Mouse (Mus musculus) gastrocnemius, postnatal 4 days (tissue): Measurements from ENCODE around the gene Hs3st3a1. TPM values are rescaled to one million over a fixed set of nuclear protein-coding genes. Genes with fewer than 3 reads are reported as not detected.

Experiments
- DNase-seq, 2 experiments: peaks; one replicate each; pipeline ENCODE4 v3.0.0; 2021 to 2022; ENCODE audit warnings: low spot score in 2 of 2, mixed read lengths in 2 of 2
- long read RNA-seq, 2 experiments: library from polyadenylated mRNA; stranded (forward); transcript quantifications; one replicate each; pipeline ENCODE4 v2.0.0; 2021
- total RNA-seq, 2 experiments: library from RNA; stranded (reverse); gene quantifications; 2 replicates each; pipeline ENCODE4 v1.2.3; 2021

The Hs3st3a1 gene
- total RNA-seq, result under 1 TPM; 0.44 to 0.67 TPM
- long read RNA-seq, experiment 1, result 0 reads
- long read RNA-seq, experiment 2, result 0 reads

DNA sequence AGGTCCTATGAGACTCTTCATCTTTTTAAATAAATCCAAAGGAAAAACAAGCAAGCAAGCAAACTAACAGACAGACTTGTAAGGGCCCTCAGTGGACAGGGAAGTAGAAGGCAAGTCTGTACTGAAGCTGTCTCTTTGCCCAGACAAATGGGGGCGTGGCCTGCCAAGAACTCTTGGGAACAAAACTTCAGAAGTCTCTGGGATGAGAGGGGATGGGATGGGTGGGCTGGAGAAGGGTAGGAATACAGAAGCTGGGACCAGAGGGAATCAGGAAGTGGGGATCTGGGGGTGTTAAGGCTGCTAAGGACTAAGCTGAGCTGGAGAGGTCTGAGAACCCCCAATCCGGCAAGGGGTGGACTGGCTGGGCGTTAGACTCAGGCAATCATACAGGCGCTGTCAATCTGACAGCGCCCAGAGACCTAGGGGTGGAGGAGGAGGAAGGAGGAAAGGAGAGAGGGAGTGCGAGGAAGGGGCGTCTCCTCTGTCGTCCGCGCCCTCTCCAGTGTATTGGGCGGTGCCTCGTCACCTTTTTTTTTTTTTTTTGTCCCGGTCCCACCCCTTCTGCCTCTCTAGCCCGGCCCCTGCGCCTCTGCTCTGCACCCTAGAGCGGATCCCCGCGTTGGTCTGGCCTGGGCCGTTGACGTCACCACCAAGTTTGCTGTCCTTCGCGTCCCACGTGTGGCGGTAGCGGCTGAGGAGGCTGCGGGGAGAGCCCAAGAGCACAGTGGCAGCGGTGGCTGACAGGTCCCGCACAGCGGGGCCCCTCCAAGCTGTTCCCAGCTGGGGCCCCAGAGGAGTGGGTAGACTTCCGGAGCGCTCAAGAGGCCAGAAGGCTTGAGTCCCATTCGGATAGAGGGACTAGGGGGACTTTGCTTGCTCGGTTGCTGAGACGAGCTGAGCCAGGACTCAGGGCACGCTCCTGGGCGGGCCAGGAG is at the start of gene Hs3st3a1:
TSS of gene Hs3st3a1 (plus strand) at position 722 of the 935 bp plus-strand sequence.
- DNase-seq, result peak; percentile 30 to 34

DNA sequence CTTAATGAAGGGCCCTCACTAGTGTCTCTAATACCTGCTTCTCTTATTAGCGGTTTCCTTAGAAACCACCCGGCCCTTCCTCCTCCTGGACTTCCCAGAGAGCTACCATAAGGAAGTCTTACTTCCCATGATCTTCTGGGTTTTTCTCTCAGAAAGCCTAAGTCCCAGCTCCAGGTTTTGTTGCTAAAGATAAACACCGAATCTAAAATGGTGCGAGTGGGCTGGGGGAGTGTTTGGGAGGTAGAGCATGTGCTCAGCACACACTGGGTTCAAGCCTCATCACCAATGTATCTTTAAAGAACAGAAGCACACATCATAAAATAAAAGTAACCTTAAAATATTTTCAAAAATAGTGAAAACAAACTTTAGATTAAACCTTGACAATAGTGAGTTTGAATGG is 48.8 kb upstream of the Hs3st3a1 start:
- DNase-seq, result no peak

- DNase-seq, result peak in 1 of 2 experiments; percentile 12
Observed at GRCm38 (mm10) chr11:64396331-64396881, 38.7 kb upstream of the Hs3st3a1 start.

DNA sequence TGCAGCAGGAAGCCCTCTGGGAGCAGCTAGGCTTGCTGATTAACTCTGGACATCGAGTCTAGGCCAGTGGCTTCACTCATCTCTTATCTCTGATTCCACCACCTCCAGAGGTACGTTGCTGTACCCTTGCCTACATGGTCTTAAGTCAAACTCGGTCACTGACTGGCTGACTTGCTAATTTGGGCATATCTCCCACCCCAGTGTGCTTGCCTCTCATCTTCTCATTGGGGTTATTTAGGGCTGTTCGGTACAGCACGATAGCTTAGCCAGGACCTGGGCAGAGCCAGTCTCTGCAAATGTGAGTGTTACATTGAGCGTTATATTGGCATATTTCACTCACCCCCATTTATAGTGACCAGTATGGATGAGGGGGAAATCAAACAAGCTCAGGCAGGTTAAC is 38.2 kb upstream of the Hs3st3a1 start:
- no peak for DNase-seq

- no peak for DNase-seq
Observed at GRCm38 (mm10) chr11:64397612-64398011, 37.5 kb upstream of the Hs3st3a1 start.

GRCm38 (mm10) chr11:64400534-64401093 is 34.5 kb upstream of the Hs3st3a1 start:
- DNase-seq, result no peak

DNA sequence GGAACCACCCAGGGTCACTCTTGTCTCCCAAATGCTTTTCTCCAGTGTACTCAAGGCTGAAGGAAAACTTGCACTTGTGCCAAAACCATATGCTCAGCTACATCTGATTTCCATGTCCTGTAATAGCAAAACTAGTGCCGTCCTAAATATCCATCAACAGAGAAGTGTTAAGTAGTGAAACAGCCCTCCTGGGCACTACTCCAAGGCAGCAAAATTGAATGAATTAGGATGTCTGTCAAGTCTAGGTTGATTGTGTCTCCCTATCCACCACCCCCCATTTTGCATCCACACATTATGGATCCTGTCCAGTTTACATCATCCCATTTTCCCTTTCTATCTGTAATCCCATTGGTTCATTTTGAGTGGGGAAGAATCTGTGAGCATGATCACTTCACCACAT is 16.2 kb upstream of the Hs3st3a1 start:
- no peak for DNase-seq

DNA sequence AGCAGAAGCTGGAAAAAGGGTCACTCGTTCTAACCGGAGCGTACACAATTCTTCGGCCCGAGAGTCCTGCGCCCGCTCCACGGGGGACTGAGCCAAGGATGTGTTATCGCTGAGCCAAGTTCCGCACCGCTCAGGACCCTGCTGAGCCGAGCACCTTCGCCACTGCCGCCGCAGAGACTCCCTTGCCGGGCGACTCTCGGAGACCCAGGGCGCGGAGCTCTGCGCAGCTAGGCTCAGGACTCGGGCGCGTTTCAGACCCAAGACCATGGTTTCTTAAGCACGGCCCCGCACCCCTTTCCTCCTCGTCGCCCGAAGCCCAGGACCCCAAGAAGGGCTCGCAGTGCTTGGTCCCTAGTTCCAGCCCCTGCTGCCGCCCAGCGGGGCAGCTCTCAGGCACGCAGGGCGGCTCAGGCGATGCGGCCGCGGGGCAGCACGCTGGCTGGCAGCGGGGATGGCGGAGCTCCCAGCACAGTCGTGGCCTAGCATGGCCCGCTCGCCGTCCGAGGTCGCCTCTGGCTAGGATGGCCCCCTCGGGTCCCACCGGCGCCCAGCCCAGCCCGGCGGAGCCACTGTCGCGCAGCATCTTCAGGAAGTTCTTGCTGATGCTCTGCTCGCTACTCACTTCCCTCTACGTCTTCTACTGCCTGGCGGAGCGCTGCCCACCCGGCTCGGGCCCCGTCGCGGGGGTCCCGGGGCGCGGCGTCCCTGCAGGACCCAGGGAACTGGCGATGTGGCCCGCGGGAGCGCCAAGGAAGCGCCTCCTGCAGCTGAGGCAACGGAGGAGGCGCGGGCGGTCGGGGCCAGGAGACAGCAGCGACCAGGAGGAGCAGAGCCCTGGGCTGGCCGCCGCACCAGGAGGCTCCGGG is 647 bp downstream of the Hs3st3a1 start:
- peak; percentile 35 to 42 for DNase-seq

DNA sequence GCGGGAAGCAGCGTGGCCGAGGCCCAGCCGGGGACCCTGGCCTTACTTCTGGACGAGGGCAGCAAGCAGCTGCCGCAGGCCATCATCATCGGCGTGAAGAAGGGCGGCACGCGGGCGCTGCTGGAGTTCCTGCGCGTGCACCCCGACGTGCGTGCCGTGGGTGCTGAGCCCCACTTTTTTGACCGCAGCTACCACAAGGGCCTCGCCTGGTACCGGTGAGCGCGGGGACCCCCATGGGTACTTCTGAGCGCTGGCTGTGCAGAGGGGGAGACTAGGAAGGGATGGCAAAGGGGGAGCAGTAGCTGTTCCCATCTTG is 1.2 kb downstream of the Hs3st3a1 start, which contains the start of gene F930015N05Rik:
TSS of gene F930015N05Rik (minus strand) at position 242 of the 316 bp plus-strand sequence.
- no peak for DNase-seq

DNA sequence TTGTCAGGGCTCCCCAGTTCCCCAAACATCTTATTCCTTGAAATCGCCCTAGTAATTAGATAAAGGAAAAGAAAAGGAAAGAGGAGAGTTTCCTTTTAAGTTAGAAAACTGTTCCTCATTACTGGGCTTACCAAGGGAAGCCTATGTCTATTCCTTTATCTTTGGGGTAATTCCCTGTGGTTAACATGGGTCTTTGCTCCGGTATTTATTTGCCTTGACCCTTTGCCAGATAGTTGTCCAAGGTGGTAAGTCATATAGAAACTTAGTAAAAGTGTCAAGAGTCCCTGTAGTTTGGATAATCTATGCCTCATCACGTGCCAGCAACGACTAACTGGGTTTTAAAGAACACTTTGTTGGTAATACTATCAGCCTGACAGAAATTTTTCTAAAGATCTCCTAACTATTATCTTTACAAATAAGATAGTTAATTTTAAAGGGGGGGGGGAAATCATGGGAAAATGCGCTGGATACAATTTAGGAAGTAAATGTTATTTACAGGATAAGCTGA is 1.7 kb downstream of the Hs3st3a1 start:
- no peak for DNase-seq

- DNase-seq, result no peak
Observed at GRCm38 (mm10) chr11:64437721-64438120, 2.6 kb downstream of the Hs3st3a1 start.

- DNase-seq, result no peak
Observed at GRCm38 (mm10) chr11:64438909-64439308, 3.8 kb downstream of the Hs3st3a1 start.

DNA sequence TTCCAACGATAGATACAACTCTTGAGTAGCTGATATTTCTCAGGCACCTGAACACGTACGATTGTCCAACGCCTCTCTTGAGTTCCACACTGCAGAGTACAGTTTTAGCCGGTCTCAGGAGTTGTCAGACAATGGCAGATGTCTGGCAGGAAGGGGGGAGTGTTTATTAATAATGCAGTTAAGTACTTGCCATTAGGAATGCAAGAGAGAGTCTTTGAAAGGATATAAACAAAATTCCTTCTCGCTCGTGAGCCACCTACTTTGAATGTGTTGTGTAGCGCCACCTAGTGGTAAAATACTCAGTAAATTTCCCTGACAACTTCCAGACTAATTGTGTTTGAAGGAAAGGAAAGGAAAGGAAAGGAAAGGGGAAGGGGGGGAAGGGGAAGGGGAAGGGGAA is 7.0 kb downstream of the Hs3st3a1 start:
- no peak for DNase-seq

- no peak for DNase-seq
Observed at GRCm38 (mm10) chr11:64442701-64443100, 7.6 kb downstream of the Hs3st3a1 start.

GRCm38 (mm10) chr11:64445227-64445626 is 10.1 kb downstream of the Hs3st3a1 start:
- DNase-seq, result no peak

- no peak for DNase-seq
Observed at GRCm38 (mm10) chr11:64448586-64449315, 13.6 kb downstream of the Hs3st3a1 start.

- no peak for DNase-seq
Observed at GRCm38 (mm10) chr11:64461746-64462145, 26.6 kb downstream of the Hs3st3a1 start.

GRCm38 (mm10) chr11:64468737-64469136 is 33.6 kb downstream of the Hs3st3a1 start:
- peak in 1 of 2 experiments; percentile 10 for DNase-seq

- no peak for DNase-seq
Observed at GRCm38 (mm10) chr11:64470689-64471088, 35.6 kb downstream of the Hs3st3a1 start.

DNA sequence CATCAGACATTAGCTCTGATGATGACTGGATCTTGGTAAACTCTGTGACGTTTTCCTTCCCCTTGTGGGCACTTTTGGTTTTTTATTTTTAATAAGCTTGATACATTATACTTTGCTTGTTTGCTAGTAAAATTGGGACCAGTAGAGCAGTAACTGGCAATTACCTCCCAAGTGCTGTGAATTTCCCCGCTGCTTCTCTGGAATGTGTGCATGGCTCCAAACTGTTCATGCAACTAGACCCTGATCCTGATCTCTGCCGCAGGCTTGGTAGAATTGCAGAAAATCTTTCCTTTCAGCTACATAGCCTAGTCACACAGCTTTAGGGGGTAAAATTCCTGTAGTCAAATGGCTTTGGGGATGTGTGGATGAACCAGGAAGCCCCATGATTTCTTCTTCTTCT is 38.5 kb downstream of the Hs3st3a1 start:
- DNase-seq, result no peak
